Mouse (Mus musculus): ENCODE results near the gene Sergef.

Sergef gene

DNA sequence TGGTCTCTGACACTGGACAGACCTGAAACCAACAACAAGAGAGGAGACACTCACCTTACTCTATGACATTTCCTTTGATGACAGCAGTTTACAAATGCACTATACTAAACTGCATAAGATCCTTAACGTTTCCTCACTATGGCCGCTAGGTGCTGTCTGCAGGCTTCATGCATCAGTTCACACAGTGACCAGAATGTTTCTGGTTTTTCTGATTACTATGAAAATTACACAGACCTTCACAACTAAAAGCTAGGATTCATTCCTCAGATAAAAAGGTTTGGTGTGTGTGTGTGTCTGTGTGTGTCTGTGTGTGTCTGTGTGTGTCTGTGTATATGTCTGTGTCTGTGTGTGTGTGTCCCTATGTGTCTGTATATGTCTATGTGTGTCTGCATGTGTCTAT, 63.7 kb downstream of the Sergef start:
- no peak for DNase-seq (ENCODE audit: low read depth)

- no peak for DNase-seq (ENCODE audit: low read depth)
Measured at GRCm38 (mm10) chr7:46572803-46573594, 66.6 kb downstream of the Sergef start.

DNA sequence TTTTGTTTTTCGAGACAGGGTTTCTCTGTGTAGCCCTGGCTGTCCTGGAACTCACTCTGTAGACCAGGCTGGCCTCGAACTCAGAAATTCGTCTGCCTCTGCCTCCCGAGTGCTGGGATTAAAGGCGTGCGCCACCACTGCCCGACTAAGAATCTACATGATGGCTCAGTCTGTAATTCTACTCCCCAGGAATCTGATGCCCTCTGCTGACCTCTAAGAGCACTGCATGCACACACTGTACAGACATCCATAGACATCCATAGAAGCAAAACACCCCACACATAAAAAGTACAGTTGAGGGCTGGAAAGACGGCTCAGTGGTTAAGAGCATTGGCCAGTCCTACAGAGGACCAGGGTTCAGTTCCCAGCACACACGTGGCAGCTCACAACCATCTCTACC, 70.1 kb downstream of the Sergef start:
- peak; percentile 80 for DNase-seq (ENCODE audit: low read depth)

- DNase-seq (ENCODE audit: low read depth) = no peak
Measured at GRCm38 (mm10) chr7:46566318-46567007, 73.1 kb downstream of the Sergef start.

- DNase-seq (ENCODE audit: low read depth) = no peak
Measured at GRCm38 (mm10) chr7:46565374-46565773, 74.2 kb downstream of the Sergef start.

DNA sequence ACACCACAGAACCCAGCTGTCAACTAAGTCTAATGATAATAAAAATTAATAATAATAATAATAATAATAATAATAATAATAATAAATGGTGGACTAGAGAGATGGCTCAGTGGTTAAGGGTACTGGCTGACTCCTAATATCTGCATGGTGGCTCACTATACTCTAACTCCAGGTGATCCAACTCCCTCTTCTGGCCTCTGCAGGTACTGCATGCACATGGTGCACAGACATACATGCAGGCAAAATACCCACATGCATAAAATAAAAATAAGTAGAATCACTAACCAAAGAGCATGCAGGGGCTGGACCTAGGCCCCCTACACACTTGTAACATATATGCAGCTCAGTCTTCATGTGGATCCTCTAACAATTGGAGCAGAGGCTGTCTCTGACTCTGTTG, 75.8 kb downstream of the Sergef start:
- peak; percentile 45 for DNase-seq (ENCODE audit: low read depth)

- DNase-seq (ENCODE audit: low read depth) = no peak
Measured at GRCm38 (mm10) chr7:46560061-46560460, 79.5 kb downstream of the Sergef start.

DNA sequence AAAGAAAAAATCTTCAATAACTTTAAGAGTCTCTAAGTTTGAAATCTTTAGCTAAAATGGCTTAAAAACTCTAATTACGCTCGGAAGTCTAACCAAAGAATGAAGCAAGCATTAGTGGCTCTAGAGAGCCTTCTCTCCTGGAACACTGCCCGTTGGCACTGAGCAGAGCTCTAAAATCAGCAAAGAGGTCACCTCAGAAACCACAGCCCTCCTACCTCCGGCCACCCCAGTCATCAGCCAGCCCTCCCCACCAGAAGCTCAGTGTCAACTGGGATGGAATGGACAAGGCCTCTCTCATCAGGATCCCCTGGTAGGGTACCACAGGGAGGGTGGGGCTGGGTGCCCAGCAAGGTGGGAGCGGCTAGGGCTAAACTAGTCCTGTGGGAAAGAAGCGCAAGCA, 80.0 kb downstream of the Sergef start:
- DNase-seq (ENCODE audit: low read depth) = peak; percentile 94

- DNase-seq (ENCODE audit: low read depth) = peak; percentile 75
Measured at GRCm38 (mm10) chr7:46559006-46559405, 80.6 kb downstream of the Sergef start.

DNA sequence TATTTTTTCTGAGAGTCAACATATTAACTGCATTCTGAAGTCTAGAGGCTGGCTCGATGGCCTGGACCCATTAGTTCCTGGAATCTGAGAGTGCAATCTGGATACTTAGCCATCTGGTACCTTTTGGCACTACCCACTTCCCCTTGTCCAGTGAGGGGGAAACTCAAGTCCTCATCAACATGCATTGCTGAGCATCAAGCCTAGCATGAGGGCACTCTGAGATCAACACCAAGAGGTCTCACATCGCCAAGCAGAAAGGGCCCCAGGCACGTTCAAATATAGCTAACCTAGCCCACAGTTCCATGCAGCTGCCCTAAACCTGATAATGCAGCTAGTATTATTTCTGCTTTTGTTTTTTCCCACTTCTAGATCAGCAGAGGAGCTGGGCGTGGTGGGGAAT, 81.6 kb downstream of the Sergef start:
- DNase-seq (ENCODE audit: low read depth) = no peak

DNA sequence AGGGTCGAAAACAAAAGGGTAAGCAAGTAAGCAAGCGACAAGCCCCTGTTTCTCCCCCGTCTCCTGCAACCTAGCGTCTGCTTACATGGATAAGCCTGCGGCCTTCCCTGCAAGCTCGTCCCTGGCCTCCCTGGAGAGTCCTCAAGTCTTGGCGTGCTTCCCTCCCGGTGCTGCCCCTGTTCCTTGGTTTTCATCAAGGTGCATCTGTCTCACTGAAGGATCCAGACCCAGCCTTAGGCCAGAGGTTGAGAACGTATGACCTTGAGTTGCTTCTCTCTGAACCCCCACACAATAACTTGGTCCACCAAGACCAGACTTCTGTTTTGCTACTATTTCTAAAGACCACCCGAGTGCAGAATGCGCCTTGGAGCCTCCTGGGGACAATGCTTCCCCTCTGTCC, 82.2 kb downstream of the Sergef start:
- no peak for DNase-seq (ENCODE audit: low read depth)

DNA sequence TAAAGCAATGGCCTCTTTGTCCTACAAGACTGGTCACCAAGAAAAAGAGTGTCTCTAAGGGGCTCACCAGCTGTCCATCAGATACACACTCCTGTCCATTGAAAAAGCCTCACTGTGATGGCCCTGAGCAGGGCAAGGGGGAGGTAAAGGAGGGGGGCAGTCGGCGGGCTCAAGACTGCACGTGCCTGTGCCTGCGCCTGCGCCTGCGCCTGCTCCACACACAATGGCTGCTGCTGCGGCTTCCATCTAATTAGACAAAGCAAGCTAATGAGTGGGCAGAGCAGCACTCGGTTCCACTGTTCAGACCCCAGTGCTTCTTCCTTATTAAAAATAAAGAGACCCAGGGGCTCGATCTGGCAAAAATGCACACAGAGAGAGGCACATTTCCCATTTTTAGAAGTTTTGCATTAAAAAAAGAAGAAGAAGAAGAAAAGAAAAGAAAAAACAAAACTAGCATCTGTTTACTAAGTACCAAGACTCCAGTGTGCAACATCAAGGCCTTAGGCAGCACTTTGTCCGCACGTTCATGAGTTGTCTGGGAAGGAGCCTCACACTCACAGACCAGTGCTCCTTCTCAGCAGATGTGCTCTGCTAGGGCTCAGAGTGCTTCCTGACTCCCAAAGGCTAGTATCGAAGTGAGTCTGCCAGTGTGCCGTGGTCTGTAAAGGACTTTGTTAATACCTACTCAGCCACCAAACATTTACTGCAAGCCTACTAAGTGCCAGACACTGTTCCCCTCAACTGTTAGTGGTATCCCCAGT, 83.1 kb downstream of the Sergef start:
- no peak for DNase-seq (ENCODE audit: low read depth)

DNA sequence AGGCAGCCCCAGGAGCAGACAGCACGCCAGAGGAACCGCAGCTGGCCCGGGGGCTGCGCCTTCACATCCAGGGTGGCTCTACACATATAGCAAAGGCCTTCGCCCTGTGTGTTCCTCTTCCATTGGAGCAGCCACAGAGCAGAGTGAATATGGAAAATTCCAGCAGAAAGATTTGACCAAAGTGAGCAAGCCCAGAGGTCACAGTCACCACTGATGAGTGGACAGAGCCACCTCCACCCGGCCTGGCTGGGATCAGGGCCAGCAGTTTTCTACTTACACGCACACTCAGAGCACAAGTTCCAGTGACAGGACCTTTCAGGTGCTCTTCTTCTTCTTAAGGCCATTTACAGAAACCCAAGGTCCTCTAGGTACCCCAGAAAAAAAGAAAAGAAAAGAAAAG, 83.9 kb downstream of the Sergef start:
- DNase-seq (ENCODE audit: low read depth) = no peak

DNA sequence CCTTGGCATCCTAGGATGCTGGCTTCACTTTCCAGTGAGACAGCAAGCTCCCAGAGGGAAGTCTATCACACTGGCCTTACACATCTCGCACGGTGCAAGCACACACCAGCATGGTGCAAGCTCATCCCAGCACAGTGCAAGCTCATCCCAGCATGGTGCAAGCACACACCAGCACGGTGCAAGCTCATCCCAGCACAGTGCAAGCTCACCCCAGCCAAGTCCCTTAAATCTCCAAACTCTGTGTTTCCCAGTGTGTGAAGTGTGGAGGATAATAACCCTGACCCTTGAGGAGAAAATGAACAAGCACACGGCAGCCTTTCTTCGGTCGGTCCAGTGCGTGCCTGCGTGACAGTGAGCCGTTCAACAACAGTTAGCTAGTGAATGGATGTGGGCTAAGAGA, 84.8 kb downstream of the Sergef start:
- DNase-seq (ENCODE audit: low read depth) = no peak

GRCm38 (mm10) chr7:46554003-46554402, 85.6 kb downstream of the Sergef start:
- no peak for DNase-seq (ENCODE audit: low read depth)

GRCm38 (mm10) chr7:46551935-46552752, 87.5 kb downstream of the Sergef start:
- DNase-seq (ENCODE audit: low read depth) = no peak

GRCm38 (mm10) chr7:46551173-46551572, 88.4 kb downstream of the Sergef start:
- DNase-seq (ENCODE audit: low read depth) = no peak

DNA sequence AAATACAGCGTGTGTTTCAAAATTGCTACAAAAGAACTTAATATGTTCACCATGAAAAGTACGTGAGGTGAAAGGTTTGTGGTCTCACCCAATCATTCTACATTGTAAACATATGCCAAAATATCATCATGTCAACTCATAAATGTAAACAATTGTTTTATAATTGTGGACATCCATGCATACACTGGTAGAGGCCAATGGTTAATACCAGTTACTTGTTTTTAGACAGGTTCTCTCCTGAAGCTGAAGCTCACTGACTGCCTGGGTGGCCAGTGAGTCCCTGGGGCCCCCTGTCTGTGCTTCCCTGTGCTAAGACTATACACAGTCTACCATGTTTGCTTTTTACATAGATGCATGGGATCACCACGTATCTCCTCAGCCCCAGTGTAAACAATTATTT, 91.5 kb downstream of the Sergef start:
- DNase-seq (ENCODE audit: low read depth) = no peak

DNA sequence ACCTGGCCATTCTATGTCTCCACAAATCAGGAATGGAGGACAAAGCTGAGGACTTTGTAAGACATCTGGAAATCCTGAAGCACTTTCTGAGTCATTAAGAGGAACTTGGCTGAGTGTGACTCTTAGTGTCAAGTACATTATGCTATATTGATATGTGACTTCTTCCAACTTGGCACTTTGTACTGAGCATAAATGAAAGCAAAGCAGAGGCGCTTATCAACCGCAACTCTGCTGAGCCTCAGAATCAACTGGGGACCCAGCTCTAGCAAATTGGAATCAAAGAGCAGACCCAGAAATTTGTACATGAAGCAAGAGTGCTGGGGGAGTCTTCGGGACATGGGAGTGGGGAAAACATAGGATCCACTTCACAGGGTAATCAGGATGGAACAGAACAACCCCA, 92.0 kb downstream of the Sergef start:
- DNase-seq (ENCODE audit: low read depth) = no peak

DNA sequence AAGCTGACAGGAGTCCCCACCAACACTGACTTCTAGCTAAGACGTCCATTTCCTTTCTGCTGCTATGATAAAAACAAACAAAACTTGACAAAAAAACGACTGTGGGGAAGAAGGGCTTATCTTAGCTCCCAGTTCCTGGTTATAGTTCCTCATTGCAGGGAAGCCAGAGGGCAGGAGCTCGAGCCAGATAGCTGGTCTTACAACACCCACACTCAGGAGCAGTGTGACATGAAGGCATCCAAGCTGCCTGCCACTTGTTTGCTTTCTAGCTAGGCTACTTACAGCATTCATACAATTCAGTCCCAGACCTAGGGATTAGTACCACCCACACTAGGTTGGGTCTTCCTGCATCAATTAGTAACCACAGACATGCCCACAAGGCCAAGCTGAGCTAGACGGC, 93.1 kb downstream of the Sergef start:
- DNase-seq (ENCODE audit: low read depth) = peak; percentile 92

DNA sequence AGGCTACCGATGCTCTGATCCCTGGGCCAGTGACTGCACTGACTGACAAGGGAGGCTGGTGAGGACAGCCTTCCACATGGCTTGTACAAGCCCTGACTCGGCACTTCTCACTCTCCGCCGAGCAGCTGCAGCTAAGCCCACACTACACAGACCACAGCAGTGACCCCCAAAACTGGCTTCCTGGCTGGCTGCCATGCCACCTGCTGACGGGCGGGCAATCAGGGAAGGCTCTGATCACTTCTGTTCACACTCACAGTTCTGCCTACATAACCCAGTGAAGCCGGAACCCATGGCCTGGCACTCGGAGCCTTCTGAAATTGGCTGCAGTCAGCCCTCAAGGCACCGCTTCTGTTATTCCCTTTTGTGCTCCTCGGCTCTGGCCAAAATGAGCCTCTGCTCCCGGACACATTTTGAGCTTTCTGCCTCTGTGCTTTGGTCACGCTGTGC, 95.4 kb downstream of the Sergef start:
- peak; percentile 66 for DNase-seq (ENCODE audit: low read depth)

DNA sequence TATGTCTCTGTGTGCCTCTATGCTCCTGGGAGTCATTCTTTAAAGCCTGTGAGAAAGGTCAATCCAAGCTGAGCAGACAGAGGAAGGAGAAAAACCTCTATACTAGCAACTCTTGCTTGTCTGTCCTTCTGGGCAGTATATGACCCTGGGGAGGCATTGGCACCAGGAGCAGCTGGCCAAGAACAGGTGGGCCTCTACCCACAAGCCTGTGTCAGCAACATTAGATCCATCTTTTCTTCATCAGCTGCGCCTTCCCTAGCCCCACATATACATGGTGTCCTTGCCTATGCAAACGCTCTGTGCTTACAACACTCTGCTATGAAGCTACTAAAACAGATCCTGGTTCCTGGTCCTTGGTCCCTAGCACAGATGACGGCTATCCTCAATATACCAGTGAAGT, 97.5 kb downstream of the Sergef start:
- DNase-seq (ENCODE audit: low read depth) = no peak
